Mouse (Mus musculus): Measurements from ENCODE around the gene Dcaf10. TPM values are rescaled to one million over a fixed set of nuclear protein-coding genes. Genes with fewer than 3 reads are reported as not detected.

The Dcaf10 gene
- 19.6 and 30.0 TPM in 2 replicates for total RNA-seq (2023)

GRCm38 (mm10) chr4:45341669-45342249 lies at the start of gene Dcaf10:
Dcaf10 (plus strand) TSS chr4:45342101.

DNA sequence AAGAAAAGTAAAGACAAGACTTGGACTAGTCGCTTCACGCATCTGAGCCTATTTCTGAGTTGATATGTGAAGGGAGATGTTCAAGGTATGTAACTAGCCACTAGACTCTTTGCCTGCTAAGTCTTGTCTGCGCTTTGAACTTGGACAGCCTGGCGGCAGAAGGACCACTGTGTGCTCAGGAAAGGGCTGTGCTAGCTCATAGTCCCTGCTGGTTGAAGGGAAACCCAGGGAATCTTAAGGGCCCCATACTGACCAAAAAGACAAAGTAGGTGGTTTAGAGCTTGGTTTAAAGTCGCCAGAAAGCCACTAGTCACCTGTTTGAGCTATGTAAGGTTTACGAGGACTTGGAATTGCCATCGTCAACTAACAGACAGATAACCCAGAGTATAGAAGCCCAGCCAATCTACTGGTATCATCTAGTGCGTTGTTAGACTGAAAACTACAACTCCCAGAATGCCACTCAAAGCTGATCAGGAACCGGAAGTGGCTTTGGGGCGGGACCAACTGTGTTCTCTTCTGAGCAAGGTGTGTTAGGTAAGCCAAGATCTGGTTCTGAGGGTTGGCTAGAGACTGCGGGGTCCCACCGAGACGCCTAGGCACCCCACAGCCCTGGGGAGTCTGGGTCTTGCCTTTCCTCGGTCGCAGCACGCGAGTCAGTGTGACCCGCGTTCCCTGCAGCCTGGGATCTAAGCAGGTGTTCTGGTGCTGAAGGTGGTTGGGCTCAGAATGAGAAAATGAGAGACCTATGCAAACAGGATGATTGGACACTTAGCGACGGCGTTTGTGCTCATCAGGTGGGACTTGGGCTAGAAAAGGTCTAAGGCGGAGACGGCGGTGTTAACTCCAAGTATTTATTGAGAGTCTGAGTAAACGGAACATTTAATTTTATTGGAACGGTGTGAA lies 45.0 kb upstream of the Dcaf10 start, which contains the start of gene Trmt10b:
Gene Trmt10b (plus strand): TSS at position 466 of the 903 bp plus-strand sequence.

DNA sequence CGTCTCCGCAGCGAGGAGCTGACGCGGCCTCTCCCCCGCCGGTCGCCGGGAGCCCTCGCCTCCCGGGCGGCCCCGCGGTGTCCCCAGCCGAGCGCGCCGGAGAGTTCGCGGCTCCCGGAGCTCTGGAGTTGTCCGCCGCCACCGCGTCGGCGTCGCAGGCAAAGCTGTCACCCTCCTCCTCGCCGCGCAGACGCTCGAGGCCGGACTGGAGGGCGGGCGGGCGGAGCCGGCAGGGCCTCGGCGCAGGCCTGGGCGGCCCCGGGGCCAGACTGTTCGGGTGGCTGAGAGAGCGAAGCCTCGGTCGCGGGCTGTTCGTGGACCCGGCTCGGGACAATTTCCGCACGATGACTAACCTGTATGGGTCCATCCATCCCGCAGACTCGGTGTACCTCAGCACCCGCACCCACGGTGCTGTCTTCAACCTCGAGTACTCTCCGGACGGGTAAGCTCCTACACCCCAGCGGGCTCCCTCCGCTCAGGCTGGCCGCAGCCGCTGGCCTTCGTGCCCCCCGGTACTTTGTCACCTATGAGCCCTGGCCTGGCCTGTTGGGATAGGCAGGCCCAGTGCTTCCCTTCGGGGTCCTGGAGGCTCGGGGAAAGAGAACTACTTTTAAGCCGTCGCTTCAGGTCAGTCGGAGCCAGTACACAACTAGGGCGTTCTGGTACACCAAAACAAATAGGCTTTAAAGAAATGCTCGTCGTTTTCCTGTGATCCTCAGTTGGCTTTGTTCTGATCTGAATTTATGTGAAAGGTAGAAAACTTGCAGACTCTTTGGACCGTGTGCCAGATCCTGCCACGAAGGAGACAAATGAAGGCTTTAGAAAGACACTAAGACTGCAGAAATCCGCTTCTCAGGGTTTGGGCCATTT lies 620 bp downstream of the Dcaf10 start, which contains the start of gene Exosc3:
Gene Exosc3 (minus strand): TSS at position 447 of the 870 bp plus-strand sequence.

DNA sequence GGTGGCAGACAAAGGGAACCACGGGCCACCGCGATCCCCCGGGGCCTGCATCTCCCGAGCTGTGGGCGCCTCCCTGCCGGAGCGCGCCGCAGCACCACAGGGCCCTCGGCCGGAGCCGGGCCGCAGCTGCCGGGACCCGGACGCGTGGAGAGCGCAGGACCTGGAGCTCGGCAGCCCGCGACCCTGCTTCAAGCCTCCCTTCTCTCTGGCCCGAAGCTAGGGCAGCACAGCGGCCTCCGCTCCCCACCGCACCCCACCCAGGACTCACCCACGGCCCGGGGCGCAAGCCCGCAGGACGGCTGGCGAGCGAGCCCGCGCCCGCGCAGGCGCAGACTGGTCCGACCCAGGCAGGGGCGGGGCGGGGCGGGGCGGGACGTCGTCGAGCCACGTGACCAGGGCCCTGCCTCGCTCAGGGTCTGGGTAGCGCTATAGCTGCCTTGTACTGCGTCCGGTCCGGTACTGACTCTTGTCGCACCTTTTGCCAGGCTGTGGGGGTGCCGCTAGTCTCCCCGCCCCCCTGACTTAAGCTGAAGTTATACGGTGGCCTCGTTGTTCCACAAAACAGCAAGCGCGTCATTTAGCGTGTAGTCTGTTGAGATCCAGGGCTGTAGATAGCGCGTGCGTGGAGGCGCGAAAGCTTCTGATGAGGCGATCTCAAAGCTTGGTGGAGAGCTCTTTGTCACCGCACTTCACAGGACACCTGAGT lies 66.7 kb downstream of the Dcaf10 start, which contains the start of gene Slc25a51:
Gene Slc25a51 (minus strand): TSS at position 340 of the 706 bp plus-strand sequence.

Other genes with a start within 250 kb of the Dcaf10 start
- 25.0 and 25.9 TPM in 2 replicates for gene Tomm5, start 234.0 kb upstream of the Dcaf10 start, total RNA-seq (2023)
- 0.07 TPM in 1 of 2 replicates, not detected in the other for gene Frmpd1, start 157.2 kb upstream of the Dcaf10 start, total RNA-seq (2023)
- 3.6 and 4.1 TPM in 2 replicates for gene Trmt10b, start 45.0 kb upstream of the Dcaf10 start, total RNA-seq (2023)
- gene Exosc3, start 631 bp downstream of the Dcaf10 start, total RNA-seq (2023) = 21.9 and 25.1 TPM in 2 replicates
- gene Slc25a51, start 66.7 kb downstream of the Dcaf10 start, total RNA-seq (2023) = 33.5 and 38.3 TPM in 2 replicates
- gene Shb, start 190.4 kb downstream of the Dcaf10 start, total RNA-seq (2023) = 1.8 and 3.1 TPM in 2 replicates